Mouse (Mus musculus) layer of hippocampus, adult 8-10 months (tissue): Measurements from ENCODE around the gene Samd14. TPM values are rescaled to one million over a fixed set of nuclear protein-coding genes. Genes with fewer than 3 reads are reported as not detected.
"Not testable (repeated sequence)": the region's sequence is repeated elsewhere in the genome, so short reads cannot be mapped to it uniquely, and the experiment has no call there.

Source experiments
- DNase-seq, 2 experiments: peaks; one replicate each; pipeline ENCODE4 v3.0.0; 2022; ENCODE audit warnings: low spot score in 2 of 2
- total RNA-seq, 4 experiments: library from RNA; stranded (reverse); gene quantifications; 2 replicates each; pipeline ENCODE4 v1.2.4; 2022

The Samd14 gene
- 10 to 100 TPM; 33.9 to 40.0 (median 36.4) TPM for total RNA-seq

- peak in 1 of 2 experiments; percentile 71 for DNase-seq
These were observed at the start of gene Samd14 for GRCm38 (mm10) chr11:95009629-95010014. Gene Samd14, plus strand, starts transcription at chr11:95009879.

GRCm38 (mm10) chr11:94962534-94963101, 47.1 kb upstream of the Samd14 start:
- DNase-seq: no peak

DNA sequence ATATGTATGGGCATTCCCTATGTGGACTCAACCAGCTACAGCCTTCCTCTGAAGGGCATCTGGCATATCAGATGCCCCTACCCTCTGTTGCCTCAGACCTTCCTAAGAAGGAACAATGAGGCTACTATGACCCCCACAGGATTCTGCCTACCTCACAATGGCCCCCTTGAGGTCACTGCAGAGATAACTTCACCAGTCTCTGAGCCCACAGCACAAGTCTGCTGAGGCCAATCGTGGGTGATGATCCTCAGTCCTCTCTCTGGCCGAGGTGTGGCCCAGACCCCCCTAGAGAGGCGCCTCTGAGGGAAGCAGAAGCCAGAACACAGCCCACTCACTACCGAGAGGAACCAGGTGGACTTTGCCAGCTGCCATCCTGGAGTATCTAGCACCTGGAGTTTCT, 42.3 kb upstream of the Samd14 start, which contains the start of gene Hils1:
TSS of gene Hils1 (plus strand) at position 175 of the 400 bp plus-strand sequence.
- DNase-seq: no peak

GRCm38 (mm10) chr11:94968187-94968586, 41.5 kb upstream of the Samd14 start:
- DNase-seq: no peak

GRCm38 (mm10) chr11:94969709-94970108, 40.0 kb upstream of the Samd14 start:
- DNase-seq: not testable (repeated sequence)

GRCm38 (mm10) chr11:94970210-94970943, 39.3 kb upstream of the Samd14 start:
- peak in 1 of 2 experiments; percentile 77 for DNase-seq

GRCm38 (mm10) chr11:94971895-94972615, 37.6 kb upstream of the Samd14 start:
- DNase-seq: no peak

DNA sequence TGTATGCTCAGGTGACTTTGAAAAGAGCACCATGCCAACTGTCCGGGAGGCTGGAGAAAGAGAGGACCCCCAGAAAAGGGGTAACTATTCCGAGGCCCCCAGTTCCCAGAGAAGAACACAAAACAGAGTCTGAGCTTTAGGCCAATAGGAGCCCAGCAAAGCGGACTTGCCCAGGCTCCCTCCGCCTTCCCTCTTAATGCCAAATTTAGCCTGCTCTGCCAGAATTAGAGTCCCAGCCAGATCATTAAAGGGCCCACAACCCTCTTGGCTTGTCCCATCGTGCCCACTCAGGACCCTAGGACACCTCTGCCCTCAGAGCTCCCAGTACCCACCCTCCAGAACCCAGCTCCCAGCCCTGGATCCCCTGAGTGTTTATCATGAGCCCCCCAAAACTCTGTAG, 36.8 kb upstream of the Samd14 start:
- no peak for DNase-seq

DNA sequence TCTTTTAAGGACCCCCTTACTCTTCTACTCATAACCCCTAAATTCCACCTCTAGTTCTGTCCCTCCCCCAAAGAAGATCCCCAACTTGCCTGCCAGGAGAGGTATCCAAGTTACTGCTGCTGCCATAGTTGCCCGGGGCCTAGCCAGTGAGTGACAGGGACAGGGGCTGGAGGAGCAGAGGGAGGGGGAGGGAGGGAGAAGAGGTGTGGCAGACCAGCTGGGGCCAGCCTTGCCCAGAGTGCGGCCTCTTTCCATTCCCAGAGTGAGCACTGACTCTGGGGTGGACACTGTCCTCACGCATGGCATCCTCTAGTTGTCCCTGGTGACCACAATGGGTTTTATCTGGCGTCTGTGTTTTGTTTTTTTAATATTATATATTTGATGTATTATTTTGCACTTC, 36.4 kb upstream of the Samd14 start:
- DNase-seq: no peak

- DNase-seq: no peak
These were observed 34.7 kb upstream of the Samd14 start for GRCm38 (mm10) chr11:94974951-94975350.

DNA sequence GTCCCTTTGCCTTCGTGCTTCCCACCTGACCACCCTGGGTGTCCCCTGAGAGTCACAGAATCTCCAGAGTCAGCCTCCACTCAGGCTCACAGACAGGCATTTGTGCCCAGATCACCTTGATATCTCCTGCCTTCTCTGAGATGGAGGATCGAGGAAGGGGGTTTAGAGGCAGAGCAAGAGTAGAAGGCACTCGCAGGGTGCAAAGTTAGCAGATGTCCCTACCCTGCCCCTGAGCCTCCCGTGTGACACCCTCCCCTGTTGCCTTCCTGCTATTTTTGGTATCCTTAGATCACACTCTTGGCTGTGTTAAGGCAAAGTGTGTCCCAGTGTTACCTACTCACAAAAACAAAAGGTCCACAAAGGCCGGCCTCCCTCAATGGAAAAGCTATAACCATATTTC, 33.5 kb upstream of the Samd14 start, which contains the start of gene Sgca:
TSS of gene Sgca (minus strand) at position 129 of the 400 bp plus-strand sequence.
- no peak for DNase-seq

DNA sequence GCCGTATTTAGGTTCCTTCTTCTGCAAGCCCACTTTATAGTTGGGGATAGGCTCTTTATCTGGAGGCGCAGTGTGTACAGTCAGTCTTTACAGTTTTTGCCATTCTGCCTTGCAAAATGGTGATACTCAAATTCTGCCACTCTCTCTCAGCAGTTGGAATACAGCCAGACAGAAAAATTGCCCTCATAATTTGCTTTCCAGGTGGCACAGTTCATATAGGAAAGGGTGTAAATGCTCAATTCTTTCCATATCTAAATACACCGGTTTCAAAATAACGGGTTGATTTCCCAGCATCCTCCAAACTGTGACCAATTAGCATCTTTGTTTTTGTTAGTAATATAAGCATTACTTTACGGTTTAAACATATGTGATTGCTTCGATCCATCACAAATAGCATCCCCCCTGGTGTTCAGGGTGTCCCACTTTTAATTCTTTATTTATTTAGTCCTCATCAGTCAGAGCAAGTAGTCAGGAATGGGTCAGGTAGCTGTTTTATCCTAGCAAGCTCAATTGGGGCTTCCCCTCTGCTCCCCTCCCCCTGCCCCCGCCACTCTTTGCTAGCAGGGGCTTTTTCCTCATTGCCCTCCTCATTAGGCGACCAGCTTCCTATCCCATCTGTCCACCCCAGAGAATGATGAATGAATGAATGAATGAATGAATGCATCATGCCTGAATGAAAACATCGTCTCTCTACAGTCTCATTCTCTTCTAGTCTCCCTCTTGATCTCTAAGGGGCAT, 31.3 kb upstream of the Samd14 start:
- DNase-seq: no peak

- DNase-seq: peak; percentile 97
These were observed 30.7 kb upstream of the Samd14 start for GRCm38 (mm10) chr11:94978947-94979346.

DNA sequence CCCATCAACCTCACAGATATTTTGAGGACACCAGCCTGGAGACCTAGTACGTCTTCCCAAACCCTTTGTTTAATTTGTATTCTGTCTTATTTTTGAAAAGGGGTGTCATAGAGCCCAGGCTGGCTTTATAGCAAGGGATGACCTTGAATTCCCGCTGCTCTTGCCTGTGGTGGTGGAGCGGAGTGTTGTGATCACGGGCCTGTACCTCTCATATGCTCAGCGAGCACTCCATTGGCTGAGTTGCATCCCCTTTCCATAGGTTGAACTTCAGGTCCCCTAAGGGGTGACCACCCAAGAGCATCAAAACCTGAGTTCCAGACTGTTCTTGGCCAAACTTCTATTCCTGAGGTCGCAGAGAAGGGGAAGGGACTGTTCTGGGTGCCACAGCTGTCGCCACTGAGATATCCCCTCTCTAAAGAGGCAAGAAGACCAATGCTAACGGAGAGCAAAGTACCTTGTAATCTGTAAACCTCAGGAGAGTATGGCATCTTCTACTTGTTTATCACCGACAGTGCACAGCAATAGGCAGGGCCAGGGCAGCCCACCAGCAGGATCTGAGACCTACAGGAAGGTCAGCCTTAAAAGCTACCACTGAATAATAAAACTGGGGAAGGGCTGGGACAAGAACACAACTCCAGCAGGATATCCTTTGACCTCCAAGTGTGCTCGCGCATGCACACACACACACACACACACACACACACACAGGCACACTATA, 30.1 kb upstream of the Samd14 start:
- no peak for DNase-seq

DNA sequence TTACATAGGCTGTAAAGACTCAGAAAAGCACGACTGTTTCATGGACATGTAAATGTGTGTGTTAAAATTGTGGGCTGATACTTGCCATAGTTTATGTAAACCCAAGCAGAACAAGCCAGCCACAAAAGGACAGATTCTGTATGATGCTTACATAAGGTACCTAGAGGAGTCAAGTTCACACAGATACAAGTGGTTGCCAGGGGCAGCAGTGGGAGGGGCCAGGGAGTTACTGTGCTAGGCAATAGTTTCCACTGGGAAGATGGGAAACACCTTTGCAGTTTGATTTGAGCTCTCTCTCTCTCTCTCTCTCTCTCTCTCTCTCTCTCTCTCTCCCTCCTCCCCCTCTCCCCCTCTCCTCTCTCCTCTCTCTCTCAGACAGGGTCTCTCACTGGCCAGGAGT, 24.5 kb upstream of the Samd14 start:
- DNase-seq: no peak

GRCm38 (mm10) chr11:94985822-94986221, 23.9 kb upstream of the Samd14 start:
- no peak for DNase-seq

DNA sequence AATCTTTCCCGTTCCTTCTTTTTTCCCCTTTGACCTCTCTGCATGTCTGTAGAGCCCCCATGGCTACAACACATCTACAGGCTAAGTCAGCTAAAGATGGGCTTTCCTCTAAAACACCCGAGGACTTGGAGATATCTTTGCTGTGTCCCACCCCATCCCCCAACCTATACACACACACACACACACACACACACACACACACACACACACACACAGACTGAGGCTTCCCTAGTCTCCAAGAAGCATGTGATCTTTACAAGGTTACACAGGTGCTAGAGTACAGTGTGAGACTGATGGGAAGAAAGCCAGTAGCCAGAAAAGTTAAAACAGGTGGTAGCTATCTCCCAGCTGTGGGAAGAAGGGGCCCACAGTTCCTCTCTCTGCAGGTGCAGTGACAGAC, 23.2 kb upstream of the Samd14 start:
- DNase-seq: no peak

DNA sequence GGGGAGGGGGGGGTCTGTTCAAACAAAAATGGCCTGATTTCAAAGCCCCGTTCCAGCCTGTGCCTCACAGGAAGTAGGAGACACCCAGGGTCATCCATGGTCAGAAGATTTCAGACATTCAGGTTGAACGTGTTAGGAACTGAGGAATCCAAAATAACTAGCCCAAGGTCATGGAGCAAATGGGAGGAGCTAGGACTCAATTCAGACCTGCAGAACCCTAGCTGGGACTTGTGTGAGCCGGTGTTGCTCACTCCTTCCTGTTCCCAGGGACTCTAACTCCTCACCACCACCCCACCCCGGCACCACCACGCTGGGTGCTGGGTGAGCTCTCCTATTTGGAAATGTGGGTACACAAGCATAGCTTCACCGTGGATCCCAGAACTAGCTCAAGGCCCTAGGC, 22.3 kb upstream of the Samd14 start:
- DNase-seq: no peak

- peak in 1 of 2 experiments; percentile 18 for DNase-seq
These were observed 21.8 kb upstream of the Samd14 start for GRCm38 (mm10) chr11:94987851-94988250.

DNA sequence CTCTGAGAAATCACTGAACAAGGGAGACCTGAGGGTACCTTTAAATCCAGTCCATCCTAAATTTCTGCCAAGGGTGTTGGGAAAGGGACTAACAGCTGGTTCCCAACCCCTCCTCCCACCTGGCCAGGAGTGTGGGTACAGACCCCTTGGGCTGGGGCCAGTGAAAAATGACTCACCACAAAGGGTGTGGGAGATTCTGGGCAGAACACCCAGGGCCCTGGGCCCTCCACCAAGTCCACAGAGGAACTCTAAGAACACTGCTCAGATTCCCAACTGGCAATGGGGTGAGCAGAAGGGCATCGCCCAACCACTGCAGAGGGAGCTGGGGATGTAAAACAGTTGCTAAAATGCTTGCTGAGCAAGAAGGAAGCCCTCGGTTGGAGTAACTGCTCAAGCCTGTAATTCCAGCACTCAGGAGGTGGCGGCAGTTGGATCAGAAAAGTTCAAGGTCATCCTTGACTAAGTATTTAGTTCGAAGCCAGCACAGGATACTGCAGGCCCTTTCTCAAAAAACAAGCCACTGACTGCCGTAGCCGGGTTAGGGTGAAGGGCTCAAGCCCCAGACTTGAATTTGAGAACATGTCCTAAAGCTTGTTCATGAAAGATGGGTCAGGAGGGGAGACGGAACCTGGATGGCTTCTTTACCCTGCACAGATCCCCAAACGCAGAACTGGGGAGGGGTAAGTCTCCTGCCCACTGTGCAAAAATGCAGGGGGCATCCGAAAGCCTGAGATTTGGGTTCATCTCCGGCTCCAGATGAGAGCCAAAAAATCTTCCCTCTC, 20.7 kb upstream of the Samd14 start:
- DNase-seq: peak in 1 of 2 experiments; percentile 50
